Mouse (Mus musculus) embryonic facial prominence, embryonic 14.5 days (tissue): ENCODE results near the gene Prrg4. TPM values are rescaled to one million over a fixed set of nuclear protein-coding genes. Genes with fewer than 3 reads are reported as not detected.

Source experiments
- polyA plus RNA-seq: library from polyadenylated mRNA; unstranded; fragments of >200 nt; fragmentation: Nextera tagmentation; extraction: Ambion mirVana; gene quantifications from 2 replicates; pipeline ENCODE4 v1.2.1, GENCODE M21; 2014

Prrg4 gene
- polyA plus RNA-seq, 1 experiment from 2014 or later = 3.0 TPM

Other genes with a start within 250 kb of the Prrg4 start
- gene Tcp11l1, start 137.7 kb downstream of the Prrg4 start, polyA plus RNA-seq = 32.6 and 35.0 TPM in 2 replicates
- gene Pin1rt1, start 133.5 kb downstream of the Prrg4 start, polyA plus RNA-seq = not detected in 2 replicates
- 6.6 and 8.1 TPM in 2 replicates for gene Depdc7, start 107.0 kb downstream of the Prrg4 start, polyA plus RNA-seq
- gene Qser1, start 33.1 kb downstream of the Prrg4 start, polyA plus RNA-seq = 15.6 and 16.2 TPM in 2 replicates
- gene Ccdc73, start 17.9 kb upstream of the Prrg4 start, polyA plus RNA-seq = 7.8 and 11.0 TPM in 2 replicates
- gene Eif3m, start 167.2 kb upstream of the Prrg4 start, polyA plus RNA-seq = 279 and 283 TPM in 2 replicates
- not detected in 2 replicates for gene Gm11060, start 242.1 kb upstream of the Prrg4 start, polyA plus RNA-seq